Mouse (Mus musculus) Patski (cell line): ENCODE results near the gene Olfr142. TPM values are rescaled to one million over a fixed set of nuclear protein-coding genes. Genes with fewer than 3 reads are reported as not detected.
"Not testable (repeated sequence)": the region's sequence is repeated elsewhere in the genome, so short reads cannot be mapped to it uniquely, and the experiment has no call there.

Source experiments
- ATAC-seq: fragments of 100-300 bp; one replicate; pipeline ENCODE4 v1.8.0; 2021
- CTCF ChIA-PET: fragments of 350-600 bp; sonication (Branson Sonifier 250); formaldehyde crosslinking; loops from one replicate; lab custom pipeline; 2022; ENCODE audit warnings: inconsistent platforms; lab: Charles Lee
- POLR2A ChIA-PET: fragments of 350-600 bp; sonication (Branson Sonifier 250); formaldehyde crosslinking; loops from one replicate; lab custom pipeline; 2022; ENCODE audit warnings: antibody characterized with exemption, inconsistent platforms; lab: Charles Lee
- DNase-seq: peaks from one replicate; pipeline ENCODE4 v3.0.0-alpha.2; 2011; ENCODE audit warnings: low read depth, low spot score
- H3K27me3 ChIP-seq: fragments of 371-371 bp; one replicate; pipeline ENCODE4 v1.5.1; 2021
- CTCF ChIP-seq: fragments of 100-300 bp; IDR thresholded peaks from one replicate; pipeline ENCODE4 v1.5.1; 2021
- in situ Hi-C: fragments of 300-500 bp; cut with MboI; formaldehyde crosslinking; loops from 3 replicates; pipeline ENCODE4 v1.11.1; 2018; ENCODE audit warnings: low pct_unique_long_range_greater_than_20kb, mixed read lengths
- polyA plus RNA-seq: library from polyadenylated mRNA; unstranded; gene quantifications from one replicate; pipeline ENCODE4 v1.2.3, GENCODE M21; 2021

The Olfr142 gene
- polyA plus RNA-seq = not detected

GRCm38 (mm10) chr2:90257492-90257891, at the start of gene Olfr142:
Gene Olfr142 (minus strand): TSS chr2:90257592.
- in situ Hi-C loops = no loop called here
- no peak for DNase-seq
- H3K27me3 ChIP-seq = peaks cover 3% of the 10 kb centered on the region
- no peak for ATAC-seq
- no peak for TF ChIP-seq CTCF
- ChIA-PET POLR2A (no interaction called here), CTCF (no interaction called here)

- H3K27me3 ChIP-seq = no peaks in the 10 kb centered on the region
- ChIA-PET POLR2A (no interaction called here), CTCF (no interaction called here)
- in situ Hi-C loops = no loop called here
- DNase-seq (no peak), ATAC-seq (no peak)
- TF ChIP-seq CTCF = no peak
Observed at GRCm38 (mm10) chr2:90292741-90293140, 35.3 kb upstream of the Olfr142 start, which contains the start of gene Olfr1272. Gene Olfr1272 (minus strand): TSS chr2:90292841.

GRCm38 (mm10) chr2:90270932-90271331, 13.5 kb upstream of the Olfr142 start, which contains the start of gene Olfr1271:
Gene Olfr1271 (minus strand): TSS chr2:90271032.
- in situ Hi-C loops = no loop called here
- no peak for ATAC-seq
- no peak for TF ChIP-seq CTCF
- POLR2A ChIA-PET = no interaction called here
- CTCF ChIA-PET = no interaction called here
- no peak for DNase-seq
- no peaks in the 10 kb centered on the region for H3K27me3 ChIP-seq

- DNase-seq, ATAC-seq, in situ Hi-C loops, CTCF ChIA-PET, H3K27me3 ChIP-seq, POLR2A ChIA-PET: not testable (repeated sequence)
Observed at GRCm38 (mm10) chr2:90224393-90224792, 33.0 kb downstream of the Olfr142 start, which contains the start of gene Olfr1506. Gene Olfr1506 (minus strand): TSS chr2:90224493.

Other genes starting within 250 kb of the Olfr142 start
- not detected for gene Olfr1263, start 245.5 kb downstream of the Olfr142 start, polyA plus RNA-seq
- not detected for gene Olfr1264, start 232.0 kb downstream of the Olfr142 start, polyA plus RNA-seq
- gene Olfr1265, start 222.3 kb downstream of the Olfr142 start, polyA plus RNA-seq = 0.01 TPM
- not detected for gene Olfr140, start 194.0 kb downstream of the Olfr142 start, polyA plus RNA-seq
- gene Olfr1269, start 136.2 kb downstream of the Olfr142 start, polyA plus RNA-seq = not detected
- gene Olfr32, start 115.3 kb downstream of the Olfr142 start, polyA plus RNA-seq = not detected
- gene Olfr1270, start 104.5 kb downstream of the Olfr142 start, polyA plus RNA-seq = not detected
- gene Olfr1506, start 33.1 kb downstream of the Olfr142 start, polyA plus RNA-seq = not detected
- gene Olfr1271, start 13.4 kb upstream of the Olfr142 start, polyA plus RNA-seq = not detected
- gene Olfr1272, start 35.2 kb upstream of the Olfr142 start, polyA plus RNA-seq = not detected
- 0.04 TPM for gene Gm13769, start 64.6 kb upstream of the Olfr142 start, polyA plus RNA-seq
- gene Olfr1274-ps, start 141.1 kb upstream of the Olfr142 start, polyA plus RNA-seq = not detected